Mouse (Mus musculus) liver, embryonic 14.5 days (tissue): Measurements from ENCODE around the gene Meis3. TPM values are rescaled to one million over a fixed set of nuclear protein-coding genes. Genes with fewer than 3 reads are reported as not detected.

Source experiments
- ATAC-seq: fragments of 200-750 bp; cut with Nextera tagmentation; 2 replicates; pipeline ENCODE4 v1.8.0; 2017; ENCODE audit warnings: moderate number of reproducible peaks, mild to moderate bottlenecking, moderate library complexity; ENCODE audit not compliant: insufficient read depth
- DNase-seq, 3 experiments: peaks; one replicate each; pipeline ENCODE4 v3.0.0-alpha.2; 2012 to 2013; ENCODE audit warnings: low read depth in 3 of 3, low spot score in 3 of 3
- H3K27ac ChIP-seq: fragments of 300-500 bp; sonication (generic); 2 replicates; pipeline ENCODE4 v1.5.1; 2014; ENCODE audit warnings: moderate library complexity, mild to moderate bottlenecking, control low read depth, inconsistent platforms
- H3K27me3 ChIP-seq: fragments of 300-500 bp; sonication (generic); 2 replicates; pipeline ENCODE4 v1.6.1; 2014; ENCODE audit warnings: mild to moderate bottlenecking, low read length, moderate library complexity; ENCODE audit not compliant: control insufficient read depth, insufficient read depth
- H3K36me3 ChIP-seq: fragments of 300-500 bp; sonication (generic); replicated peaks from 2 replicates; pipeline ENCODE4 v1.6.1; 2014; ENCODE audit warnings: low read depth; ENCODE audit not compliant: control insufficient read depth, insufficient read depth
- H3K4me1 ChIP-seq, 2 experiments: fragments of 200-500 bp in 1 of 2; fragments of 300-500 bp in 1 of 2; sonication (generic) in 1 of 2; replicated peaks; 2 replicates each; pipeline ENCODE4 v1.6.1; 2012 to 2014; ENCODE audit warnings: antibody characterized with exemption in 1 of 2, inconsistent platforms in 1 of 2, low read length in 1 of 2; ENCODE audit not compliant: control insufficient read depth in 2 of 2, insufficient read depth in 2 of 2
- H3K4me2 ChIP-seq: fragments of 300-500 bp; sonication (generic); 2 replicates; pipeline ENCODE4 v1.6.1; 2014; ENCODE audit warnings: low read depth, mild to moderate bottlenecking, control low read depth, moderate library complexity
- H3K4me3 ChIP-seq, 2 experiments: fragments of 200-500 bp in 1 of 2; fragments of 300-500 bp in 1 of 2; sonication (generic) in 1 of 2; 2 replicates each; pipeline ENCODE4 v1.5.1; 2012 to 2014; ENCODE audit warnings: low read depth in 2 of 2, low read length in 2 of 2, mild to moderate bottlenecking in 2 of 2, control low read depth in 1 of 2, inconsistent platforms in 1 of 2, moderate library complexity in 1 of 2; ENCODE audit not compliant: insufficient read depth in 1 of 2
- H3K9ac ChIP-seq: fragments of 300-500 bp; sonication (generic); replicated peaks from 2 replicates; pipeline ENCODE4 v1.6.1; 2014; ENCODE audit warnings: mild to moderate bottlenecking, control low read depth, moderate library complexity
- H3K9me3 ChIP-seq: fragments of 300-500 bp; sonication (generic); 2 replicates; pipeline ENCODE4 v1.6.1; 2016; ENCODE audit warnings: low read length, mixed read lengths; ENCODE audit not compliant: control insufficient read depth
- CTCF ChIP-seq: IDR thresholded peaks from 2 replicates; pipeline ENCODE4 v1.5.1; 2016; ENCODE audit warnings: antibody characterized with exemption, low read depth, control low read depth
- EP300 ChIP-seq: IDR thresholded peaks from 2 replicates; pipeline ENCODE4 v1.6.1; 2016; ENCODE audit warnings: antibody characterized with exemption, low read depth
- WGBS: fragments of 180-500 bp; shearing (Covaris S2); extraction: QIAGEN DNeasy Blood & Tissue Kit; methylation state at CpG from one replicate; pipeline ENCODE4 v1.1.7; 2014; ENCODE audit not compliant: insufficient replicate concordance; 5-methylcytosine and 5-hydroxymethylcytosine counted together
- polyA plus RNA-seq, 2 experiments: library from polyadenylated mRNA; depleted of rRNA in 1 of 2; stranded (reverse) in 1 of 2; unstranded in 1 of 2; fragments of >200 nt; fragmentation: Nextera tagmentation in 1 of 2; extraction: Ambion mirVana in 1 of 2; gene quantifications; 2 replicates each; pipeline versions ENCODE4 v1.2.1 to v1.2.3; 2012 to 2014

The Meis3 gene
- polyA plus RNA-seq, 2 experiments, result 0.70 to 1.2 TPM

GRCm38 (mm10) chr7:16187494-16187893 is 12.6 kb downstream of the Meis3 start:
- WGBS, result 28% methylated on average over 8 of the region's 8 CpGs
- no peaks in the 10 kb centered on the region for H3K36me3 ChIP-seq
- no peaks in the 10 kb centered on the region for H3K9me3 ChIP-seq
- H3K4me1 ChIP-seq, result 0 out of 4 replicates have a peak, but pooled peaks cover 0 to 2% of the 10 kb centered on the region in 2 experiments
- ATAC-seq (peak; percentile 60; the same call in 1 of the 2 replicates), DNase-seq (no peak)
- no peak overlapping the region for H3K27ac ChIP-seq
- no peak overlapping the region for H3K4me3 ChIP-seq
- TF ChIP-seq CTCF (no peak), EP300 (0 out of 2 replicates have a peak, but pooled peaks have one; percentile 19)
- no peak overlapping the region for H3K9ac ChIP-seq
- H3K27me3 ChIP-seq, result no peaks in the 10 kb centered on the region
- H3K4me2 ChIP-seq, result no peak overlapping the region

DNA sequence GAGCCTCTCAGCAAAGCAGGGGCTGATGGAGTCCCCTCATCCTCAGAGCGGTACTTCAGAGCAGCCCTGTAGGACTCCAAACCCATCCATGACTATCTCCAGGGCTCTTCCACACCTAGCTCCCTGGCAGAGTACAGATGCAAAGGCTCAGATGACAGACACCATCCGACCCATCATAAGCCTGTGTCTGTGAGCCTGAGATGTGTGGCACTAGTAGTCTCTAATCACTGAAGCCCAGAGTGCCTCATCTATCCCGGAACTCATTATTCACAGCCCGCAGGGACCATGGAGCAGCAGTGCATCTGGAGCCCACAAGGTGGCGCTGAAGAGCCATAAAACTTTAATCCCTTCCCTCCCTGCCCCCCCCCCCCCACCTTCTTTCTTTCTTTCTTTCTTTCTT is 17.4 kb downstream of the Meis3 start:
- Histone ChIP-seq H3K4me1 (0 out of 4 replicates have a peak, but pooled peaks cover 0 to 2% of the 10 kb centered on the region in 2 experiments), H3K36me3 (no peaks in the 10 kb centered on the region), H3K27me3 (no peaks in the 10 kb centered on the region), H3K4me2 (no peak overlapping the region), H3K9ac (no peak overlapping the region), H3K4me3 (no peak overlapping the region), H3K9me3 (no peaks in the 10 kb centered on the region), H3K27ac (no peak overlapping the region)
- ATAC-seq (peak; percentile 38; the same call in 1 of the 2 replicates), DNase-seq (peak; percentile 39 to 62 (median 40))
- no peak for TF ChIP-seq EP300
- TF ChIP-seq CTCF, result peak; percentile 78
- 18% methylated on average over 5 of the region's 5 CpGs for WGBS

- 19% methylated on average over 3 of the region's 3 CpGs for WGBS
- H3K36me3 ChIP-seq, result no peaks in the 10 kb centered on the region; the same call in 1 of the 2 replicates
- no peak overlapping the region for H3K27ac ChIP-seq
- no peak overlapping the region for H3K9ac ChIP-seq
- H3K27me3 ChIP-seq, result no peaks in the 10 kb centered on the region
- no peak overlapping the region for H3K4me3 ChIP-seq
- no peaks in the 10 kb centered on the region for H3K9me3 ChIP-seq
- no peaks in the 10 kb centered on the region for H3K4me1 ChIP-seq
- DNase-seq (no peak), ATAC-seq (no peak)
- no peak overlapping the region for H3K4me2 ChIP-seq
- no peak for TF ChIP-seq CTCF
- no peak for TF ChIP-seq EP300
Observed at GRCm38 (mm10) chr7:16193702-16194101, 18.8 kb downstream of the Meis3 start.

DNA sequence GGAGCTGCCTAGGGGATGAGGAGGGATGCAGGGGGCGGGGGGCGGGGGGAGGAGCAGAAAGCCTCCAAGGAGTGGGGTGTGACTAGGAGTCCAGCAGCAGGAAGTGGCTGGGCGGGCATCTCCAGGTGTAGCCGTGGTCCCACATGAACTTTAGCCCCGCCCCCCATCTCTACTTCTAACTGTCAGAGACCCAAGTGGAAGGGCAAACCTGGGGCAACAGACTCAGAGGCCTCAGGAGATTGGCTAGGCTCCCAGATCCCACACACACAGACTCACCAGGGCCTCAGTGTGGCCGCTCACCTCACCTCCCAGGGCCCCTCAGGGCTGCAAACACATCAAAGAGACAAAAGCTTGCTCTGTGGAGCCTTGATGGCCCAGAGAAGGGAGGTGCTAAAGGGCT is 21.7 kb downstream of the Meis3 start:
- H3K4me2 ChIP-seq, result no peak overlapping the region
- no peak for DNase-seq
- TF ChIP-seq EP300 (no peak), CTCF (no peak)
- H3K27ac ChIP-seq, result no peak overlapping the region
- no peaks in the 10 kb centered on the region for H3K4me1 ChIP-seq
- 62% methylated on average over 6 of the region's 6 CpGs for WGBS
- H3K27me3 ChIP-seq, result no peaks in the 10 kb centered on the region
- H3K4me3 ChIP-seq, result no peak overlapping the region
- H3K9me3 ChIP-seq, result no peaks in the 10 kb centered on the region
- H3K9ac ChIP-seq, result no peak overlapping the region
- ATAC-seq, result no peak
- no peaks in the 10 kb centered on the region; the same call in 1 of the 2 replicates for H3K36me3 ChIP-seq

DNA sequence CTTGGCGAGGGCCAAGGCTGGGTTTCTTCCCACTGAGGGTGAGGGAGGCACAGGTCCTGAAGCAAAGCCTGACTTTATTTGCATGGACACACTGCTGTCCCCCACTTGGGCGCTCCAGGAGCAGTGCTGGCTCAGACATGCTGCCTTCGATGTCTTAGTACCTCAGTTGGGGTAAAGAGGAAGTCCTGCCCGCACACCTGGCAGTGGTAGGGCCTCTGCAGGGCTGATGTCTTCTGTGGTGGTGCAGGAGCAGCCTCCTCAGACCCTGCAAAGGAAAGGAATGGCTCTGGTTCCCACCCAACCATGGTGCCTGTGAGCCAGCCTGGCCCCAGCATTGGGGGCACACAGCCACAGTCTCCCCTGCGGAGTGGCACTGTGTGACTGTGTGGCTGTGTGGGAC is 22.3 kb downstream of the Meis3 start:
- H3K4me3 ChIP-seq, result no peak overlapping the region
- H3K9ac ChIP-seq, result no peak overlapping the region
- H3K27me3 ChIP-seq, result no peaks in the 10 kb centered on the region
- H3K4me1 ChIP-seq, result no peaks in the 10 kb centered on the region
- no peaks in the 10 kb centered on the region for H3K9me3 ChIP-seq
- 62% methylated on average over 5 of the region's 5 CpGs for WGBS
- no peak overlapping the region for H3K4me2 ChIP-seq
- TF ChIP-seq CTCF (no peak), EP300 (no peak)
- no peak overlapping the region for H3K27ac ChIP-seq
- ATAC-seq (no peak), DNase-seq (no peak)
- H3K36me3 ChIP-seq, result no peaks in the 10 kb centered on the region; the same call in 1 of the 2 replicates
